Mouse (Mus musculus) granulocyte monocyte progenitor cell, adult 5-6 weeks (primary cell): Measurements from ENCODE around the gene Lenep. TPM values are rescaled to one million over a fixed set of nuclear protein-coding genes. Genes with fewer than 3 reads are reported as not detected.

Source experiments
- ATAC-seq: replicated peaks from 2 replicates; pipeline ENCODE4 v1.8.0; 2016; ENCODE audit warnings: mild to moderate bottlenecking, moderate TSS enrichment, inconsistent platforms; ENCODE audit not compliant: poor library complexity, severe bottlenecking
- total RNA-seq, 2 experiments: library from RNA; stranded (forward) in 1 of 2; stranded (reverse) in 1 of 2; fragments of 200-712, 200-1000 nt in 1 of 2; fragments of >200 nt in 1 of 2; fragmentation: Nextera tagmentation in 1 of 2; gene quantifications; 2 replicates each; pipeline ENCODE4 v1.2.3; 2014 to 2017

Lenep gene
- total RNA-seq, 2 experiments from 2014 or later: 0.64 TPM; not detected in 1

GRCm38 (mm10) chr3:89381233-89381632 is 21.4 kb downstream of the Lenep start:
- ATAC-seq: no peak

- no peak for ATAC-seq
These were observed 21.9 kb downstream of the Lenep start for GRCm38 (mm10) chr3:89380711-89381110.

DNA sequence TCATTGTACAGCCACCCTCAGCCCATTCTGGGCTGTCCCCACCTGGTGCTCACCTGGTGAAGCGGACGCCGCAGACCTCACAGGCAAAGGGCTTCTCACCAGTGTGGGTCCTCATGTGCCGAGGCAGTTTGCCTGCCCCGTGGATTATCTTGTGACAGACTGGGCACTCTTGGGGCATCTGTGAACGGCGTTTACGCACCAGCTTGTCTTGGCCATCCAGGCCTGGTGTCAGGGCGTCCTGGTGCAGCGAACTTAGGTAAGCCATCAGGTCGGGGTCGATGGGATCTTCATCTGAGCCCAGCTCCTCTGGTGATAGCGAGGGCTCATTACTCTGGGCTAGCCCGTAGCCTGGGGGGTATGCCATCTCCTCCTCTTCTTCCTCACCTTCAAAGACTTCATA is 22.3 kb downstream of the Lenep start:
- no peak for ATAC-seq

- ATAC-seq: no peak
These were observed 23.0 kb downstream of the Lenep start for GRCm38 (mm10) chr3:89379388-89380131.

GRCm38 (mm10) chr3:89378394-89379067 is 24.1 kb downstream of the Lenep start:
- peak; percentile 78 for ATAC-seq

GRCm38 (mm10) chr3:89377831-89378230 is 24.8 kb downstream of the Lenep start:
- ATAC-seq: no peak

DNA sequence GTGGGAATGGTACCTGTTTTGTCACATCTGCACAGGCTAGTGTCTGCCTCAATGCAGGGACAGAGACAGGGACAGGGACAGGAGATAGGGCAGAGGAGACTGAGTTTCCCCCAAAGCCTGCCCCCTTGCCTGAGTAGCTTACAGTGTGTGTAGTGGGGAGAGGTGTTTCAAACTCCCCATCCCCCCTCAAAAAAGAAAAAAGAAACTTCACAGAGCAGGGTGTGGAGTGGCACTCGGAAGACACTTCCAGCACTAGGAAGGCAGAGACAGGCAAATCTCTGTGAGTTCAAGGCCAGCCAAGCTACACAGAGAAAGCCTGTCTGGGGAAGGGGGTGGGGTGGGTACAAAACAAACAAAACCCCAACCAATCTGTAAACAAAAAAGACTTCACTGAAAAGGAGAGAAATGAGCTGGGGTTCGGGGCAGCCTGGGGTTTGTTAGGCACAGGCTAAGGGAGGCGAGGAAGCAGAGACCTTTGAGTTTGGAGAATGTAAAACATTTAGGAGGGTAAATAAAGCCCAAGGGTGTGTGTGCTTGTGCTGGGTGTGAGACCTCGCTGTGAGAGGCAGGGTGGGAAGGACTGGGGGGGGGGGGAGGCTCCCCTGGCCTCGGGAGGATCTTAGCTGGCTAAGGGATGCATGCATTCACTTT is 28.9 kb downstream of the Lenep start:
- ATAC-seq: no peak

DNA sequence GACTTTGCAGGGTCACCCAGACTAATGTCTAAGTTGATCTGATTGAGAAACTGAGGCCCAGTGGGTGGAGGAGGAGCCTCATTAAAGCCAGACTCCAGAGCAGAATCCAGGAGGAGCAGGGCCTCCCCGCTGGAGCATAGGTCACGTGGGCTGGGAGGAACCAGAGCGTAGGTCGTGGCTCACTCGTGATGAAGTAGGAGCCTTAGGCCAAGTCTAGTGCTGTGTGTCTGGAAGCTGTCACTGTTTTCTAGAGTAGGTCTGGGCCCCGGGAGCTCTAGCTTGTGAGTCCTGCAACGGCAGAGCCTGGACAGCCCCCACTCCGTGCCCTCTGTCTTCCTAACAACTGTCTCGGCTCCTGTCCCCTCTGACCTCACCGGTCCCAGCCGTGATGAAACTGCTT is 35.3 kb downstream of the Lenep start:
- ATAC-seq: no peak

GRCm38 (mm10) chr3:89365486-89366414 is 36.8 kb downstream of the Lenep start:
- ATAC-seq: no peak

GRCm38 (mm10) chr3:89365153-89365485 is 37.5 kb downstream of the Lenep start, which contains the start of gene Dcst1:
Dcst1 (minus strand) TSS chr3:89365253.
- ATAC-seq: no peak

DNA sequence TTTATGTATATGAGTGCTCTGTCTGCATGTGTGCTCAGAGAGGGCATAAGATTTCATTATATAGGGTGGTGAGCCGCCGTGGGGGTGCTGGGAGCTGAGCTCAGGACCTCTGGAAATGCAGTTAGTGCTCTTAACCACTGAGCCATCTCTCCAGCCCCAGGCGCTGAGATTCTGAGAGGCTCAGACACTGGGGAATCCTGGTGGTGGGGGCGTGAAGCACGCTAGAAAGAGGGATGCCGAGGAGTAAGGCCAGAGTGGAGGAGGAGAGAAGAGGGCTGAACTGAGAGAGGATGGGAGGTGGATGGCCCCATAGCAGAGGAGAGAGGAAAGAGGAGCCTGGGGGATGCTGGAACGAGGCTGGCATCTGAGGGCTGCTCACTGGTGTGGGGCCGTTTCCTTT is 38.0 kb downstream of the Lenep start:
- ATAC-seq: no peak

GRCm38 (mm10) chr3:89361675-89362074 is 40.9 kb downstream of the Lenep start, which contains the start of gene Dcst2:
Dcst2 (plus strand) TSS chr3:89361975.
- ATAC-seq: no peak

GRCm38 (mm10) chr3:89360237-89360636 is 42.4 kb downstream of the Lenep start:
- ATAC-seq: peak; percentile 76

GRCm38 (mm10) chr3:89359630-89360029 is 43.0 kb downstream of the Lenep start:
- ATAC-seq: 0 out of 2 replicates have a peak, but pooled peaks have one; percentile 1

DNA sequence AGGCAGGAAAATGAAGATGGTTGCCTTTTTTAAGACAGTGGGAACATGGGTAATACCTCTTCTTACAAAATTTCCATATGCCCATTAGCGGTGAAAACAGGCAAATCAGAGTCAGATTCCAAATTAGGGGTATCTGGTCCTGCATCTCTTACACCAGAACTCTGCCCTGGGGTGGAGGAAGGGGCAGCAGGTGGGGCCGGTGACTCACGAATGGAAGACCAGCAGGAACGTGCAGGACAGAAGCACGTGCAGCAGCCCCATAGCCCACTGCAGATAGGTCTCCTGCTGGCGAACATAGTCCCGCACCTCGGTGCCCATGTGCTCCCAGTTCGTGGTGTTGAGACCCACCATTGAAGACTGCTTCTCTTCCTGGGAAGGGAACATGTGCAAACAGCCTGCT is 46.6 kb downstream of the Lenep start:
- no peak for ATAC-seq

- no peak for ATAC-seq
These were observed 47.1 kb downstream of the Lenep start for GRCm38 (mm10) chr3:89355512-89355902.

DNA sequence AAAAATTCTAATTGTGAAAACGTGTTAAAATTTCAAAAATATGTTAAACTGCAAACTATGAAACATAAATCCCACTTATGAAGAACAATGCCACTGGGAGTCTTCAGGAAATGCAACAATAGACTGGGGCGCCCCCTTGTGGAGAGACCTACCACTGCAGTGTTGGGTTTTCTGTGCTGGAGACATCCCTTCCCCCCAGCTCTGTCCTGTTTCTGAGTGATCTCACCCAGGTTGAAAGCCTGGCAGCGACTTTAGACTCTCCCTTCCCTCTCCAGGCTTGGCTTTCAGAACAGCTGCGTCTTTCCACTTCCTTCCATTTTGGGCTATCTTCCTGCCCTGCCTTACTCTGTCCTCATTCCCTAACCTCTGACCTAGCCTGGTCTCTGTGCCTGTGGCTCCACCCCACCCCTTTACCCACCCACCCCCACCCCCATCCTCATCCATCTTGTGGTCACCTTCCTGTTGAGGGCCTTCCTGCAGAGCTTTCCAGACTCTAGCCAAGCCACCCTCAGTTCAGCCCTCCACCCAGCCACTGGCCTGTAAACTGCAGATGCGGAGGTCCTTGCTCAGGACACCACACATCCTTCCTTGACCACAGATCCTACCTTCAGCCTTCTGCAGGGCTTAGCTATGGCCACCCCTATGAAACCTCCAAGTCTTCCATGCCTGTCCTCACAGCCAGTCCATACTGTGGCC is 47.6 kb downstream of the Lenep start:
- peak; percentile 24; the same call in 1 of the 2 replicates for ATAC-seq

DNA sequence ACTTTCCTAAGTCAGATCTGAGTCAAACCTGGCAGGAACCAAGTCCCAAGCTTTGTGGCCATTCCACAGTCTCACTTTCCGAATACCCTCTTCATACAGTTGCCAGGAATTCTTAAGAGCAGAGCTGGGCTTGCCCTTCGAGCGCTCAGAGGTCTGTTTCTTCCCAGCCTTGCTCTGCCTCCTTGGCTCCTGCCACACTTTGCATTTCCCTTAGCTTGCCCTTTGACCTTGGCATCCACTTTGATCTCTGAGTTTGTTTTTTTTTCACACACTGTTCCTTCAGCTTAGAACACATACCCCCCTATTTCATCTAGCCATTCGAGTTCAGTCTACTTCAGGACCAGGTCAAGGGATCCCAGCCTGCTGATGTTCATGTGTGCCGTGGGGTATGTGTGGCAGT is 51.3 kb downstream of the Lenep start:
- ATAC-seq: no peak
